Mouse (Mus musculus) mesoderm, embryonic 11.5 days (tissue): ENCODE measurements around the gene Ddx43.
"Not testable (repeated sequence)": the region's sequence is repeated elsewhere in the genome, so short reads cannot be mapped to it uniquely, and the experiment has no call there.

Experiments
- DNase-seq: peaks from one replicate; pipeline ENCODE4 v3.0.0-alpha.2; 2012; ENCODE audit warnings: low read depth, low spot score

The Ddx43 gene

GRCm38 (mm10) chr9:78395630-78396351 is at the start of gene Ddx43:
Gene Ddx43, plus strand, starts transcription at chr9:78395777.
- DNase-seq: peak; percentile 75

- no peak for DNase-seq
Measured at GRCm38 (mm10) chr9:78347004-78347403, 48.6 kb upstream of the Ddx43 start.

- not testable (repeated sequence) for DNase-seq
Measured at GRCm38 (mm10) chr9:78348206-78349004, 47.2 kb upstream of the Ddx43 start.

- not testable (repeated sequence) for DNase-seq
Measured at GRCm38 (mm10) chr9:78349141-78349540, 46.4 kb upstream of the Ddx43 start.

- DNase-seq: not testable (repeated sequence)
Measured at GRCm38 (mm10) chr9:78350007-78350406, 45.6 kb upstream of the Ddx43 start.

GRCm38 (mm10) chr9:78351504-78352220 is 43.9 kb upstream of the Ddx43 start:
- no peak for DNase-seq

- DNase-seq: no peak
Measured at GRCm38 (mm10) chr9:78354665-78355578, 40.7 kb upstream of the Ddx43 start.

- DNase-seq: no peak
Measured at GRCm38 (mm10) chr9:78355611-78356010, 40.0 kb upstream of the Ddx43 start, which contains the start of gene Gsta2. Gene Gsta2, minus strand, starts transcription at chr9:78355788.

GRCm38 (mm10) chr9:78358053-78358452 is 37.5 kb upstream of the Ddx43 start:
- peak; percentile 82 for DNase-seq

GRCm38 (mm10) chr9:78359750-78360483 is 35.7 kb upstream of the Ddx43 start:
- DNase-seq: no peak

- no peak for DNase-seq
Measured at GRCm38 (mm10) chr9:78360484-78360872, 35.1 kb upstream of the Ddx43 start.

- DNase-seq: no peak
Measured at GRCm38 (mm10) chr9:78363374-78363773, 32.2 kb upstream of the Ddx43 start.

GRCm38 (mm10) chr9:78364701-78365100 is 30.9 kb upstream of the Ddx43 start:
- DNase-seq: no peak

- no peak for DNase-seq
Measured at GRCm38 (mm10) chr9:78365850-78366544, 29.6 kb upstream of the Ddx43 start.

GRCm38 (mm10) chr9:78367959-78368358 is 27.6 kb upstream of the Ddx43 start, which contains the start of gene Dppa5a:
Gene Dppa5a, minus strand, starts transcription at chr9:78368177.
- not testable (repeated sequence) for DNase-seq

- no peak for DNase-seq
Measured at GRCm38 (mm10) chr9:78368671-78369293, 26.8 kb upstream of the Ddx43 start.

- no peak for DNase-seq
Measured at GRCm38 (mm10) chr9:78369349-78369748, 26.2 kb upstream of the Ddx43 start.

- no peak for DNase-seq
Measured at GRCm38 (mm10) chr9:78369786-78370185, 25.8 kb upstream of the Ddx43 start.

GRCm38 (mm10) chr9:78371441-78371840 is 24.1 kb upstream of the Ddx43 start:
- DNase-seq: no peak
